ENCODE assay signal across 9 mouse cellular contexts in the genomic region with DNA sequence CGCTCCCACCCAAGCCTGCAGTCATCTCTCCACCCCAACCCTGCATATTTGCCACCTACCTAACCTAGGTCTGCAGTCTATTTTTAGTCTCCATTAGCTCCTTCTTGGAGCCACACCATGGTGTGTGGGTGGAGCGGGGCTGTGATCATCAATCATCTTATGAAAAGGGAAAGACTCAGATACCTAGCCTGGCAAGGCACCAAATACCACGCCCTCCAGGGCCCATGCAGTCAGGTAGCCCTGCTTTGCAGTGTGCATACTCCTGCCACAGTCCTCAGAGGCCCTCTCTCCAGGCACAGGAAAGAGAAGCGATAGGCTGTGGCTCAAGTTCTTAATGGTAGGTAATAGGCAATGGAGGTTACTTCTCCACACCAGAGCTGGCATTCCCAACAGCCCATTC.
DNase-seq lines count a peak whose midpoint lies in the region; ATAC-seq and TF ChIP-seq lines count a peak whose summit lies in the region.
"Had no signal": no experiment of that assay in that cellular context is flagged by ENCODE, and none has a peak within 500 bp of the region (broad histone marks: within the 10 kb centered on the region; RNA-seq: fewer than 3 reads in every experiment).

No protein-coding gene starts in this region.

- H3K27ac ChIP-seq in heart, embryonic 14.5 days (replicated peaks in 1 of 2; ENCODE audit: control insufficient read depth in 1 of 2, insufficient read depth in 1 of 2, low read depth in 2 of 2, low read length in 2 of 2): peak overlapping the region in 1 of 2 experiments; percentile 98
- H3K27ac ChIP-seq in MEL (ENCODE audit: control insufficient read depth, low read depth, low read length): no peak overlapping the region
- no peak overlapping the region for H3K27ac ChIP-seq in heart, postnatal 0 days (ENCODE audit: low read depth)
- H3K27ac ChIP-seq in liver, postnatal 0 days (ENCODE audit: low read depth): no peak overlapping the region
- no peak overlapping the region for H3K27ac ChIP-seq in cerebellum, adult 2 months (ENCODE audit: insufficient read depth, low read length)

- peaks cover 57 to 75% of the 10 kb centered on the region in 2 experiments for H3K4me1 ChIP-seq in heart, embryonic 14.5 days (ENCODE audit: control insufficient read depth in 2 of 2, insufficient read depth in 2 of 2, low read length in 2 of 2)
- peaks cover 0 to 20% of the 10 kb centered on the region in 2 experiments; a peak in 2 of 4 replicates for H3K4me1 ChIP-seq in MEL (ENCODE audit: control insufficient read depth in 1 of 2, insufficient read depth in 2 of 2, low read length in 2 of 2)
- peaks cover 69% of the 10 kb centered on the region for H3K4me1 ChIP-seq in heart, postnatal 0 days (ENCODE audit: control insufficient read depth, insufficient read depth)
- peaks cover 13% of the 10 kb centered on the region for H3K4me1 ChIP-seq in liver, postnatal 0 days (ENCODE audit: insufficient read depth)
- H3K4me1 ChIP-seq in cerebellum, adult 2 months (ENCODE audit: control insufficient read depth, insufficient read depth, low read length): peaks cover 13% of the 10 kb centered on the region; the same call in 1 of the 2 replicates

- no peaks in the 10 kb centered on the region for H3K36me3 ChIP-seq in heart, embryonic 14.5 days (ENCODE audit: control insufficient read depth, insufficient read depth, low read length)
- H3K36me3 ChIP-seq in MEL (ENCODE audit: control insufficient read depth in 1 of 2, insufficient read depth in 2 of 2, low read length in 2 of 2): peaks cover 0 to 2% of the 10 kb centered on the region in 2 experiments; a peak in 1 of 4 replicates
- H3K36me3 ChIP-seq in heart, postnatal 0 days (replicated peaks; ENCODE audit: control insufficient read depth, insufficient read depth, low read length): no peaks in the 10 kb centered on the region
- no peaks in the 10 kb centered on the region for H3K36me3 ChIP-seq in liver, postnatal 0 days (replicated peaks; ENCODE audit: insufficient read depth, low read length)
- H3K36me3 ChIP-seq: G1E had no signal

- no peak for ATAC-seq in heart, embryonic 14.5 days (ENCODE audit: insufficient number of reproducible peaks, insufficient read depth, low FRiP score, low read depth)
- no peak for ATAC-seq in heart, postnatal 0 days (ENCODE audit: insufficient read depth, low read depth)
- no peak for ATAC-seq in liver, postnatal 0 days

- TF ChIP-seq EP300 in MEL (IDR thresholded peaks at IDR 0.05; ENCODE audit: low read depth in 1 of 2, low read length in 2 of 2): no peak
- TF ChIP-seq EP300 in heart, postnatal 0 days (IDR thresholded peaks at IDR 0.05; ENCODE audit: low read depth): no peak
- no peak for TF ChIP-seq EP300 in liver, postnatal 0 days (IDR thresholded peaks at IDR 0.05; ENCODE audit: low read depth)

- H3K79me2 ChIP-seq in MEL (ENCODE audit: control insufficient read depth, insufficient read depth, low read length, poor library complexity): no peaks in the 10 kb centered on the region; the same call in 1 of the 2 replicates

- peak overlapping the region; percentile 69 for H3K4me2 ChIP-seq in heart, embryonic 14.5 days (ENCODE audit: low read length)
- peak overlapping the region; percentile 85 for H3K4me2 ChIP-seq in heart, postnatal 0 days (ENCODE audit: low read depth, low read length)
- peak overlapping the region; percentile 83 for H3K4me2 ChIP-seq in liver, postnatal 0 days (ENCODE audit: low read depth, low read length)

- TF ChIP-seq CTCF in MEL (IDR thresholded peaks at IDR 0.05 in 2 of 3, conservative IDR thresholded peaks at IDR 0.05 in 1 of 3; ENCODE audit: control insufficient read depth in 1 of 3, insufficient read depth in 1 of 3, low read depth in 2 of 3, low read length in 3 of 3, poor library complexity in 1 of 3, severe bottlenecking in 1 of 3): no peak
- no peak for TF ChIP-seq CTCF in heart, postnatal 0 days (IDR thresholded peaks at IDR 0.05; ENCODE audit: low read depth)
- no peak for TF ChIP-seq CTCF in liver, postnatal 0 days (IDR thresholded peaks at IDR 0.05; ENCODE audit: low read depth)
- TF ChIP-seq CTCF in cerebellum, adult 2 months (IDR thresholded peaks at IDR 0.05; ENCODE audit: borderline replicate concordance, insufficient read depth, low read depth, low read length): no peak

- no peaks in the 10 kb centered on the region for H3K9me3 ChIP-seq in heart, embryonic 14.5 days (ENCODE audit: control insufficient read depth, low read length)
- no peaks in the 10 kb centered on the region for H3K9me3 ChIP-seq in MEL (replicated peaks; ENCODE audit: insufficient read depth, low read length)
- H3K9me3 ChIP-seq in heart, postnatal 0 days (replicated peaks; ENCODE audit: control insufficient read depth, low read length): no peaks in the 10 kb centered on the region
- H3K9me3 ChIP-seq in liver, postnatal 0 days (ENCODE audit: low read length): no peaks in the 10 kb centered on the region
- H3K9me3 ChIP-seq: G1E had no signal

- no peak for DNase-seq in heart, adult 8-10 months (ENCODE audit: low spot score)
- peak; percentile 24 for DNase-seq in MEL (ENCODE audit: low read depth, low spot score)
- no peak for DNase-seq in heart, postnatal 0 days (ENCODE audit: low spot score)
- no peak for DNase-seq in liver, postnatal 0 days
- no peak for DNase-seq in adrenal gland, postnatal 4 days (ENCODE audit: low spot score in 2 of 2)
- no peak for DNase-seq in cerebellum, adult 2 months
- no peak for DNase-seq in c-Kit-positive CD71-positive TER-119-positive erythroid progenitor cells, embryonic 14.5 days (ENCODE audit: low spot score)

- TF ChIP-seq RAD21 in MEL (IDR thresholded peaks at IDR 0.05; ENCODE audit: low read depth, low read length): no peak

- H3K27me3 ChIP-seq in heart, embryonic 14.5 days (ENCODE audit: control insufficient read depth, insufficient read depth, low read length): no peaks in the 10 kb centered on the region
- H3K27me3 ChIP-seq in MEL (ENCODE audit: control insufficient read depth in 1 of 2, insufficient read depth in 2 of 2, low read length in 2 of 2): no peaks in the 10 kb centered on the region
- H3K27me3 ChIP-seq in heart, postnatal 0 days (ENCODE audit: control insufficient read depth, insufficient read depth, low read length): no peaks in the 10 kb centered on the region
- H3K27me3 ChIP-seq in liver, postnatal 0 days (ENCODE audit: insufficient read depth, low read length): peaks cover 8% of the 10 kb centered on the region; the same call in 1 of the 2 replicates
- H3K27me3 ChIP-seq in cerebellum, adult 2 months (ENCODE audit: control insufficient read depth, insufficient read depth, low read length): no peaks in the 10 kb centered on the region

- peak overlapping the region; percentile 71 to 72 for H3K4me3 ChIP-seq in heart, embryonic 14.5 days (ENCODE audit: control insufficient read depth in 1 of 2, insufficient read depth in 1 of 2, low read depth in 1 of 2, low read length in 2 of 2)
- no peak overlapping the region for H3K4me3 ChIP-seq in MEL (ENCODE audit: control insufficient read depth in 1 of 2, insufficient read depth in 1 of 2, low read depth in 2 of 2, low read length in 2 of 2)
- H3K4me3 ChIP-seq in heart, postnatal 0 days (ENCODE audit: low read depth, low read length): peak overlapping the region; percentile 89
- peak overlapping the region; percentile 70 for H3K4me3 ChIP-seq in liver, postnatal 0 days (ENCODE audit: low read depth, low read length)
- no peak overlapping the region for H3K4me3 ChIP-seq in cerebellum, adult 2 months (replicated peaks; ENCODE audit: insufficient read depth, low read depth, low read length)

- 46% methylated on average over 4 of the region's 4 CpGs for WGBS in heart, embryonic 14.5 days
- 30% methylated on average over 4 of the region's 4 CpGs for WGBS in heart, postnatal 0 days
- 55% methylated on average over 4 of the region's 4 CpGs for WGBS in liver, postnatal 0 days (ENCODE audit: insufficient replicate concordance)
- WGBS in cerebellum, adult 2 months: 88% methylated on average over 4 of the region's 4 CpGs

- peak overlapping the region; percentile 91 for H3K9ac ChIP-seq in heart, embryonic 14.5 days (ENCODE audit: low read length)
- H3K9ac ChIP-seq in MEL (ENCODE audit: control insufficient read depth, low read depth, low read length, poor library complexity, severe bottlenecking): no peak overlapping the region
- H3K9ac ChIP-seq in heart, postnatal 0 days (replicated peaks; ENCODE audit: low read depth, low read length): peak overlapping the region; percentile 92; the same call in 1 of the 2 replicates
- no peak overlapping the region; the same call in 1 of the 2 replicates for H3K9ac ChIP-seq in liver, postnatal 0 days (replicated peaks)

- no peak for TF ChIP-seq POLR2A in MEL (IDR thresholded peaks at IDR 0.05; ENCODE audit: control insufficient read depth in 1 of 2, insufficient read depth in 1 of 2, low read depth in 1 of 2, low read length in 2 of 2, poor library complexity in 1 of 2)
- TF ChIP-seq POLR2A in cerebellum, adult 2 months (IDR thresholded peaks at IDR 0.05; ENCODE audit: borderline replicate concordance, insufficient read depth, low read length): no peak

TF ChIP-seq in MEL, 35 proteins besides CTCF, POLR2A, EP300 and RAD21:
- TF ChIP-seq KAT2A (conservative IDR thresholded peaks at IDR 0.05; ENCODE audit: low read depth, low read length): no peak
- no peak for TF ChIP-seq MEF2A (IDR thresholded peaks at IDR 0.05; ENCODE audit: extremely low read depth, insufficient replicate concordance, low read depth, low read length, poor library complexity, severe bottlenecking)
- TF ChIP-seq NRF1 (IDR thresholded peaks at IDR 0.05; ENCODE audit: insufficient read depth, low read depth, low read length, poor library complexity, severe bottlenecking): no peak
- no peak for TF ChIP-seq MAFK (IDR thresholded peaks at IDR 0.05; ENCODE audit: borderline replicate concordance, low read depth, low read length)
- no peak for TF ChIP-seq ZC3H11A (IDR thresholded peaks at IDR 0.05; ENCODE audit: low read depth, low read length)
- no peak for TF ChIP-seq MAX (IDR thresholded peaks at IDR 0.05; ENCODE audit: low read length)
- no peak for TF ChIP-seq NELFE (IDR thresholded peaks at IDR 0.05; ENCODE audit: low read depth, low read length)
- no peak for TF ChIP-seq SIN3A (IDR thresholded peaks at IDR 0.05; ENCODE audit: low read length)
- no peak for TF ChIP-seq CHD2 (IDR thresholded peaks at IDR 0.05; ENCODE audit: low read length)
- TF ChIP-seq POLR2AphosphoS5 (IDR thresholded peaks at IDR 0.05; ENCODE audit: borderline replicate concordance, low read depth, low read length): no peak
- no peak for TF ChIP-seq MAZ (IDR thresholded peaks at IDR 0.05; ENCODE audit: low read depth, low read length)
- TF ChIP-seq ZKSCAN1 (IDR thresholded peaks at IDR 0.05; ENCODE audit: low read depth, low read length): no peak
- no peak for TF ChIP-seq ELF1 (IDR thresholded peaks at IDR 0.05; ENCODE audit: low read depth, low read length)
- TF ChIP-seq GABPA (IDR thresholded peaks at IDR 0.05; ENCODE audit: low read depth, low read length): no peak
- TF ChIP-seq GATA1 (IDR thresholded peaks at IDR 0.05; ENCODE audit: low read depth, low read length): no peak
- TF ChIP-seq MYB (IDR thresholded peaks at IDR 0.05; ENCODE audit: low read depth, low read length): no peak

Comparison
In these comparisons a context has a peak if more than half of its experiments do, and no peak if none do; other contexts are left out.
1. H3K4me3 ChIP-seq: peak in heart, embryonic 14.5 days (2 of 2), heart, postnatal 0 days (single experiment) and liver, postnatal 0 days (single experiment); none in MEL (0 of 2) and cerebellum, adult 2 months (single experiment).
2. H3K9ac ChIP-seq: peak in heart, embryonic 14.5 days (single experiment) and heart, postnatal 0 days (single experiment); none in MEL (single experiment) and liver, postnatal 0 days (single experiment).
3. Peak in every context shown above with its lines, with median percentiles within 50 percentile points of each other: H3K4me2 ChIP-seq.